Mouse (Mus musculus) forebrain, postnatal 0 days (tissue): ENCODE data around the gene Ngrn. TPM values are rescaled to one million over a fixed set of nuclear protein-coding genes. Genes with fewer than 3 reads are reported as not detected.

ENCODE experiments used
- ATAC-seq: fragments of 200-750 bp; cut with Nextera tagmentation; 2 replicates; pipeline ENCODE4 v1.8.0; 2017; ENCODE audit warnings: mild to moderate bottlenecking, moderate library complexity
- DNase-seq: peaks from one replicate; pipeline ENCODE4 v3.0.0-alpha.2; 2015
- H3K27ac ChIP-seq: fragments of 300-500 bp; sonication (generic); 2 replicates; pipeline ENCODE4 v1.5.1; 2014; ENCODE audit warnings: low read depth, mild to moderate bottlenecking, antibody characterized with exemption, low read length, moderate library complexity, mixed read lengths
- H3K27me3 ChIP-seq: fragments of 300-500 bp; sonication (generic); 2 replicates; pipeline ENCODE4 v1.6.1; 2014; ENCODE audit warnings: mild to moderate bottlenecking, low read length, mixed read lengths; ENCODE audit not compliant: insufficient read depth
- H3K36me3 ChIP-seq: fragments of 300-500 bp; sonication (generic); 2 replicates; pipeline ENCODE4 v1.6.1; 2014; ENCODE audit warnings: mild to moderate bottlenecking, moderate library complexity; ENCODE audit not compliant: insufficient read depth
- H3K4me1 ChIP-seq: fragments of 300-500 bp; sonication (generic); 2 replicates; pipeline ENCODE4 v1.6.1; 2014; ENCODE audit warnings: antibody characterized with exemption; ENCODE audit not compliant: insufficient read depth
- H3K4me2 ChIP-seq: fragments of 300-500 bp; sonication (generic); 2 replicates; pipeline ENCODE4 v1.6.1; 2014; ENCODE audit warnings: low read depth, mild to moderate bottlenecking, moderate library complexity
- H3K4me3 ChIP-seq: fragments of 300-500 bp; sonication (generic); 2 replicates; pipeline ENCODE4 v1.5.1; 2014; ENCODE audit warnings: low read depth, low read length, mixed read lengths
- H3K9ac ChIP-seq: fragments of 300-500 bp; sonication (generic); 2 replicates; pipeline ENCODE4 v1.6.1; 2014; ENCODE audit warnings: mild to moderate bottlenecking
- H3K9me3 ChIP-seq: fragments of 300-500 bp; sonication (generic); 2 replicates; pipeline ENCODE4 v1.6.1; 2016; ENCODE audit warnings: low read length
- CTCF ChIP-seq: sonication (generic); IDR thresholded peaks from 2 replicates; pipeline ENCODE4 v1.5.1; 2016; ENCODE audit warnings: antibody characterized with exemption, control low read depth, low read depth
- WGBS: fragments of 180-500 bp; shearing (Covaris S2); extraction: QIAGEN DNeasy Blood & Tissue Kit; methylation state at CpG from one replicate; pipeline ENCODE4 v1.1.7; 2014; 5-methylcytosine and 5-hydroxymethylcytosine counted together
- polyA plus RNA-seq: library from polyadenylated mRNA; unstranded; fragments of >200 nt; fragmentation: Nextera tagmentation; extraction: Ambion mirVana; gene quantifications from 2 replicates; pipeline ENCODE4 v1.2.1, GENCODE M21; 2015
- total RNA-seq: library from RNA; depleted of rRNA; stranded (reverse); fragments of >200 nt; gene quantifications from 2 replicates; pipeline ENCODE4 v1.2.3, GENCODE M21; 2014; rRNA removed

The Ngrn gene
- total and polyA plus RNA-seq, 2 experiments from 2014 or later: 72.0 to 74.9 TPM

- Histone ChIP-seq H3K4me1 (no peaks in the 10 kb centered on the region), H3K27ac (no peak overlapping the region), H3K36me3 (no peaks in the 10 kb centered on the region), H3K4me3 (no peak overlapping the region), H3K9ac (no peak overlapping the region), H3K9me3 (no peaks in the 10 kb centered on the region), H3K27me3 (no peaks in the 10 kb centered on the region), H3K4me2 (no peak overlapping the region)
- ATAC-seq: no peak
- no peak for DNase-seq
- TF ChIP-seq CTCF: no peak
- WGBS: 88% methylated on average over 2 of the region's 2 CpGs
Measured at GRCm38 (mm10) chr7:80301522-80301921, 40.5 kb downstream of the Ngrn start.

GRCm38 (mm10) chr7:80307766-80308165, 46.8 kb downstream of the Ngrn start:
- Histone ChIP-seq H3K27me3 (no peaks in the 10 kb centered on the region), H3K36me3 (no peaks in the 10 kb centered on the region), H3K27ac (no peak overlapping the region), H3K4me3 (no peak overlapping the region), H3K9me3 (no peaks in the 10 kb centered on the region), H3K4me2 (no peak overlapping the region), H3K4me1 (no peaks in the 10 kb centered on the region), H3K9ac (no peak overlapping the region)
- ATAC-seq: no peak
- DNase-seq: no peak
- 72% methylated on average over 3 of the region's 3 CpGs for WGBS
- TF ChIP-seq CTCF: no peak

GRCm38 (mm10) chr7:80310771-80311170, 49.8 kb downstream of the Ngrn start:
- ATAC-seq (no peak), DNase-seq (no peak)
- Histone ChIP-seq H3K4me2 (no peak overlapping the region), H3K27me3 (no peaks in the 10 kb centered on the region), H3K36me3 (peaks cover 13% of the 10 kb centered on the region; the same call in 1 of the 2 replicates), H3K4me3 (no peak overlapping the region), H3K9me3 (no peaks in the 10 kb centered on the region), H3K27ac (no peak overlapping the region), H3K9ac (no peak overlapping the region), H3K4me1 (no peaks in the 10 kb centered on the region)
- no peak for TF ChIP-seq CTCF
- 67% methylated on average over 7 of the region's 7 CpGs for WGBS

Other genes starting within 250 kb of the Ngrn start
- gene Zfp710, start 236.4 kb upstream of the Ngrn start, total RNA-seq: 22.5 and 30.6 TPM in 2 replicates
- gene Zfp710, start 236.4 kb upstream of the Ngrn start, polyA plus RNA-seq: 9.6 and 12.3 TPM in 2 replicates
- 143 and 145 TPM in 2 replicates for gene Idh2, start 145.8 kb upstream of the Ngrn start, total RNA-seq
- 110 and 128 TPM in 2 replicates for gene Idh2, start 145.8 kb upstream of the Ngrn start, polyA plus RNA-seq
- 24.5 and 35.6 TPM in 2 replicates for gene Sema4b, start 74.4 kb upstream of the Ngrn start, total RNA-seq
- gene Sema4b, start 74.4 kb upstream of the Ngrn start, polyA plus RNA-seq: 17.0 and 22.4 TPM in 2 replicates
- 11.3 and 16.4 TPM in 2 replicates for gene Cib1, start 28.4 kb upstream of the Ngrn start, total RNA-seq
- gene Cib1, start 28.4 kb upstream of the Ngrn start, polyA plus RNA-seq: 29.0 and 29.3 TPM in 2 replicates
- gene Gdpgp1, start 28.4 kb upstream of the Ngrn start, total RNA-seq: 4.1 and 5.8 TPM in 2 replicates
- gene Gdpgp1, start 28.4 kb upstream of the Ngrn start, polyA plus RNA-seq: 1.3 and 2.6 TPM in 2 replicates
- gene Ttll13, start 14.8 kb upstream of the Ngrn start, total RNA-seq: 0.48 and 2.0 TPM in 2 replicates
- gene Ttll13, start 14.8 kb upstream of the Ngrn start, polyA plus RNA-seq: 1.4 and 1.5 TPM in 2 replicates
- 37.5 and 41.0 TPM in 2 replicates for gene Vps33b, start 8.4 kb downstream of the Ngrn start, total RNA-seq
- gene Vps33b, start 8.4 kb downstream of the Ngrn start, polyA plus RNA-seq: 8.3 and 15.0 TPM in 2 replicates
- gene Prc1, start 33.2 kb downstream of the Ngrn start, total RNA-seq: 12.2 and 17.1 TPM in 2 replicates
- 19.0 and 23.9 TPM in 2 replicates for gene Prc1, start 33.2 kb downstream of the Ngrn start, polyA plus RNA-seq
- gene Rccd1, start 63.2 kb downstream of the Ngrn start, total RNA-seq: 25.2 and 38.9 TPM in 2 replicates
- gene Rccd1, start 63.2 kb downstream of the Ngrn start, polyA plus RNA-seq: 3.5 and 7.0 TPM in 2 replicates
- 49.2 and 69.4 TPM in 2 replicates for gene Unc45a, start 79.8 kb downstream of the Ngrn start, total RNA-seq
- 35.2 and 50.1 TPM in 2 replicates for gene Unc45a, start 79.8 kb downstream of the Ngrn start, polyA plus RNA-seq
- 33.2 and 44.4 TPM in 2 replicates for gene Hddc3, start 81.9 kb downstream of the Ngrn start, total RNA-seq
- gene Hddc3, start 81.9 kb downstream of the Ngrn start, polyA plus RNA-seq: 14.6 and 16.7 TPM in 2 replicates
- gene Man2a2, start 110.2 kb downstream of the Ngrn start, total RNA-seq: 49.4 and 54.8 TPM in 2 replicates
- gene Man2a2, start 110.2 kb downstream of the Ngrn start, polyA plus RNA-seq: 6.5 and 12.0 TPM in 2 replicates
- gene Fes, start 126.7 kb downstream of the Ngrn start, total RNA-seq: 4.5 and 6.4 TPM in 2 replicates
- 2.5 and 2.8 TPM in 2 replicates for gene Fes, start 126.7 kb downstream of the Ngrn start, polyA plus RNA-seq
- 16.9 and 21.8 TPM in 2 replicates for gene Furin, start 144.2 kb downstream of the Ngrn start, total RNA-seq
- gene Furin, start 144.2 kb downstream of the Ngrn start, polyA plus RNA-seq: 6.8 and 7.7 TPM in 2 replicates